Mouse (Mus musculus): ENCODE measurements around the gene Igfbp7. TPM values are rescaled to one million over a fixed set of nuclear protein-coding genes. Genes with fewer than 3 reads are reported as not detected.

Igfbp7 gene
- polyA plus RNA-seq, 1 experiment from 2014 or later: 80.4 TPM

GRCm38 (mm10) chr5:77408530-77408929 is 689 bp upstream of the Igfbp7 start:
- H3K9ac ChIP-seq: no peak overlapping the region
- peaks cover 23% of the 10 kb centered on the region for H3K27me3 ChIP-seq (ENCODE audit: control insufficient read depth, insufficient read depth, low read length)
- H3K4me1 ChIP-seq (replicated peaks; ENCODE audit: control insufficient read depth, insufficient read depth, low read length): 0 out of 2 replicates have a peak, but pooled peaks cover 8% of the 10 kb centered on the region
- H3K4me2 ChIP-seq (replicated peaks): no peak overlapping the region
- ATAC-seq (ENCODE audit: low FRiP score) (no peak), DNase-seq (ENCODE audit: low spot score) (no peak)
- 93% methylated on average over 6 of the region's 6 CpGs for WGBS
- no peak overlapping the region for H3K27ac ChIP-seq
- no peaks in the 10 kb centered on the region for H3K36me3 ChIP-seq (replicated peaks; ENCODE audit: control insufficient read depth, insufficient read depth)
- H3K4me3 ChIP-seq (replicated peaks; ENCODE audit: low read length): no peak overlapping the region
- H3K9me3 ChIP-seq (ENCODE audit: control insufficient read depth, low read length): no peaks in the 10 kb centered on the region

GRCm38 (mm10) chr5:77406371-77406871 is 1.4 kb downstream of the Igfbp7 start:
- DNase-seq (ENCODE audit: low spot score) (no peak), ATAC-seq (ENCODE audit: low FRiP score) (no peak)
- H3K4me1 ChIP-seq (replicated peaks; ENCODE audit: control insufficient read depth, insufficient read depth, low read length): 0 out of 2 replicates have a peak, but pooled peaks cover 8% of the 10 kb centered on the region
- no peak overlapping the region for H3K9ac ChIP-seq
- H3K4me3 ChIP-seq (replicated peaks; ENCODE audit: low read length): no peak overlapping the region
- H3K4me2 ChIP-seq (replicated peaks): 0 out of 2 replicates have a peak overlapping the region, but pooled peaks have one; percentile 96
- no peak overlapping the region for H3K27ac ChIP-seq
- no peaks in the 10 kb centered on the region for H3K36me3 ChIP-seq (replicated peaks; ENCODE audit: control insufficient read depth, insufficient read depth)
- H3K9me3 ChIP-seq (ENCODE audit: control insufficient read depth, low read length): no peaks in the 10 kb centered on the region
- peaks cover 23% of the 10 kb centered on the region for H3K27me3 ChIP-seq (ENCODE audit: control insufficient read depth, insufficient read depth, low read length)
- 58% methylated on average over 5 of the region's 5 CpGs for WGBS

- H3K27ac ChIP-seq: no peak overlapping the region
- no peaks in the 10 kb centered on the region for H3K36me3 ChIP-seq (replicated peaks; ENCODE audit: control insufficient read depth, insufficient read depth)
- peaks cover 23% of the 10 kb centered on the region for H3K27me3 ChIP-seq (ENCODE audit: control insufficient read depth, insufficient read depth, low read length)
- no peak overlapping the region for H3K4me3 ChIP-seq (replicated peaks; ENCODE audit: low read length)
- DNase-seq (ENCODE audit: low spot score) (no peak), ATAC-seq (ENCODE audit: low FRiP score) (no peak)
- WGBS: 71% methylated on average over 5 of the region's 5 CpGs
- no peak overlapping the region for H3K9ac ChIP-seq
- H3K4me1 ChIP-seq (replicated peaks; ENCODE audit: control insufficient read depth, insufficient read depth, low read length): 0 out of 2 replicates have a peak, but pooled peaks cover 8% of the 10 kb centered on the region
- no peaks in the 10 kb centered on the region for H3K9me3 ChIP-seq (ENCODE audit: control insufficient read depth, low read length)
- H3K4me2 ChIP-seq (replicated peaks): no peak overlapping the region
These were observed 2.3 kb downstream of the Igfbp7 start for GRCm38 (mm10) chr5:77405455-77406057.

- Histone ChIP-seq H3K4me1 (replicated peaks; ENCODE audit: control insufficient read depth, insufficient read depth, low read length) (0 out of 2 replicates have a peak, but pooled peaks cover 8% of the 10 kb centered on the region), H3K4me3 (replicated peaks; ENCODE audit: low read length) (no peak overlapping the region), H3K9me3 (ENCODE audit: control insufficient read depth, low read length) (no peaks in the 10 kb centered on the region), H3K27ac (no peak overlapping the region), H3K36me3 (replicated peaks; ENCODE audit: control insufficient read depth, insufficient read depth) (no peaks in the 10 kb centered on the region), H3K4me2 (replicated peaks) (no peak overlapping the region), H3K27me3 (ENCODE audit: control insufficient read depth, insufficient read depth, low read length) (peaks cover 23% of the 10 kb centered on the region), H3K9ac (no peak overlapping the region)
- DNase-seq (ENCODE audit: low spot score) (no peak), ATAC-seq (ENCODE audit: low FRiP score) (no peak)
- 69% methylated on average over 9 of the region's 10 CpGs for WGBS
These were observed 2.9 kb downstream of the Igfbp7 start for GRCm38 (mm10) chr5:77404941-77405340.

GRCm38 (mm10) chr5:77402901-77403300 is 4.9 kb downstream of the Igfbp7 start:
- no peak overlapping the region for H3K27ac ChIP-seq
- no peaks in the 10 kb centered on the region for H3K9me3 ChIP-seq (ENCODE audit: control insufficient read depth, low read length)
- H3K4me1 ChIP-seq (replicated peaks; ENCODE audit: control insufficient read depth, insufficient read depth, low read length): 0 out of 2 replicates have a peak, but pooled peaks cover 6% of the 10 kb centered on the region
- 92% methylated on average over 5 of the region's 5 CpGs for WGBS
- no peak for DNase-seq (ENCODE audit: low spot score)
- no peak overlapping the region for H3K4me3 ChIP-seq (replicated peaks; ENCODE audit: low read length)
- peaks cover 15% of the 10 kb centered on the region for H3K27me3 ChIP-seq (ENCODE audit: control insufficient read depth, insufficient read depth, low read length)
- no peak overlapping the region for H3K9ac ChIP-seq
- no peak for ATAC-seq (ENCODE audit: low FRiP score)
- no peaks in the 10 kb centered on the region for H3K36me3 ChIP-seq (replicated peaks; ENCODE audit: control insufficient read depth, insufficient read depth)
- no peak overlapping the region for H3K4me2 ChIP-seq (replicated peaks)

GRCm38 (mm10) chr5:77402137-77402536 is 5.7 kb downstream of the Igfbp7 start:
- no peak overlapping the region for H3K4me2 ChIP-seq (replicated peaks)
- WGBS: 67% methylated on average over 5 of the region's 5 CpGs
- 0 out of 2 replicates have a peak, but pooled peaks cover 1% of the 10 kb centered on the region for H3K4me1 ChIP-seq (replicated peaks; ENCODE audit: control insufficient read depth, insufficient read depth, low read length)
- H3K9me3 ChIP-seq (ENCODE audit: control insufficient read depth, low read length): no peaks in the 10 kb centered on the region
- H3K9ac ChIP-seq: no peak overlapping the region
- no peak for ATAC-seq (ENCODE audit: low FRiP score)
- H3K4me3 ChIP-seq (replicated peaks; ENCODE audit: low read length): no peak overlapping the region
- H3K27ac ChIP-seq: no peak overlapping the region
- no peak for DNase-seq (ENCODE audit: low spot score)
- H3K36me3 ChIP-seq (replicated peaks; ENCODE audit: control insufficient read depth, insufficient read depth): no peaks in the 10 kb centered on the region
- H3K27me3 ChIP-seq (ENCODE audit: control insufficient read depth, insufficient read depth, low read length): peaks cover 15% of the 10 kb centered on the region

GRCm38 (mm10) chr5:77400823-77401222 is 7.0 kb downstream of the Igfbp7 start:
- ATAC-seq (ENCODE audit: low FRiP score) (no peak), DNase-seq (ENCODE audit: low spot score) (no peak)
- peaks cover 7% of the 10 kb centered on the region; the same call in 1 of the 2 replicates for H3K27me3 ChIP-seq (ENCODE audit: control insufficient read depth, insufficient read depth, low read length)
- no peak overlapping the region for H3K4me3 ChIP-seq (replicated peaks; ENCODE audit: low read length)
- H3K27ac ChIP-seq: no peak overlapping the region
- no peak overlapping the region for H3K9ac ChIP-seq
- H3K4me1 ChIP-seq (replicated peaks; ENCODE audit: control insufficient read depth, insufficient read depth, low read length): no peaks in the 10 kb centered on the region
- no peaks in the 10 kb centered on the region for H3K9me3 ChIP-seq (ENCODE audit: control insufficient read depth, low read length)
- no peaks in the 10 kb centered on the region for H3K36me3 ChIP-seq (replicated peaks; ENCODE audit: control insufficient read depth, insufficient read depth)
- H3K4me2 ChIP-seq (replicated peaks): no peak overlapping the region
- WGBS: 79% methylated on average over 6 of the region's 6 CpGs

GRCm38 (mm10) chr5:77400151-77400550 is 7.7 kb downstream of the Igfbp7 start:
- H3K4me1 ChIP-seq (replicated peaks; ENCODE audit: control insufficient read depth, insufficient read depth, low read length): no peaks in the 10 kb centered on the region
- 81% methylated on average over 7 of the region's 7 CpGs for WGBS
- no peak for ATAC-seq (ENCODE audit: low FRiP score)

GRCm38 (mm10) chr5:77399076-77399475 is 8.8 kb downstream of the Igfbp7 start:
- Histone ChIP-seq H3K4me3 (replicated peaks; ENCODE audit: low read length) (no peak overlapping the region), H3K4me2 (replicated peaks) (no peak overlapping the region), H3K27ac (no peak overlapping the region), H3K4me1 (replicated peaks; ENCODE audit: control insufficient read depth, insufficient read depth, low read length) (0 out of 2 replicates have a peak, but pooled peaks cover 3% of the 10 kb centered on the region), H3K27me3 (ENCODE audit: control insufficient read depth, insufficient read depth, low read length) (0 out of 2 replicates have a peak, but pooled peaks cover 3% of the 10 kb centered on the region), H3K36me3 (replicated peaks; ENCODE audit: control insufficient read depth, insufficient read depth) (no peaks in the 10 kb centered on the region), H3K9me3 (ENCODE audit: control insufficient read depth, low read length) (no peaks in the 10 kb centered on the region), H3K9ac (no peak overlapping the region)
- DNase-seq (ENCODE audit: low spot score) (no peak), ATAC-seq (ENCODE audit: low FRiP score) (no peak)
- WGBS: 51% methylated on average over 4 of the region's 4 CpGs

More at GRCm38 (mm10) chr5:77400151-77400550, 7.7 kb downstream of the Igfbp7 start:
- H3K4me3 ChIP-seq (replicated peaks; ENCODE audit: low read length): no peak overlapping the region
- H3K9me3 ChIP-seq (ENCODE audit: control insufficient read depth, low read length): no peaks in the 10 kb centered on the region
- no peak overlapping the region for H3K27ac ChIP-seq
- H3K36me3 ChIP-seq (replicated peaks; ENCODE audit: control insufficient read depth, insufficient read depth): no peaks in the 10 kb centered on the region
- DNase-seq (ENCODE audit: low spot score): no peak
- H3K4me2 ChIP-seq (replicated peaks): no peak overlapping the region
- H3K27me3 ChIP-seq (ENCODE audit: control insufficient read depth, insufficient read depth, low read length): 0 out of 2 replicates have a peak, but pooled peaks cover 3% of the 10 kb centered on the region
- H3K9ac ChIP-seq: no peak overlapping the region

Measured in hindbrain, embryonic 14.5 days (tissue).